Mouse (Mus musculus): ENCODE data around the gene Mzf1.

DNA sequence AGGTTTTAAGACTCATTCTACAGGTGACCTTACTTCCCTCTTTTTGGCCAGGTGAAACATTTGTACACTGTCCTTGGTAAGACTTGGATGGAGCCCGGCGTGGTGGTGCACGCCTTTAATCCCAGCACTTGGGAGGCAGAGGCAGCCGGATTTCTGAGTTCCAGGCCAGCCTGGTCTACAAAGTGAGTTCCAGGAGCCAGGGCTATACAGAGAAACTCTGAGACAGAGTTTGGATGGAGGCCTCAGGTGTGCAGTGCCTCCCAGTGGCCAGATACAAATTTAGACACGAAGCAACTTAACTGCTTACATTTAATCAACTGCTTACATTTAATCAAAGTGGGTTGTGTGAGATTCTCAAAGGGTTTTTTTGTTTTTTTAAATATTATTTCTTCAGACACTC, 23.5 kb downstream of the Mzf1 start:
- TF ChIP-seq POLR2A (IDR thresholded peaks at IDR 0.05; ENCODE audit: low read depth, low read length) (no peak), CTCF (conservative IDR thresholded peaks at IDR 0.05 in 1 of 2, IDR thresholded peaks at IDR 0.05 in 1 of 2; ENCODE audit: low read depth in 2 of 2, low read length in 2 of 2) (peak in 1 of 2 experiments; percentile 58; a peak in 2 of 4 replicates), ZC3H11A (IDR thresholded peaks at IDR 0.05; ENCODE audit: low read depth, low read length) (no peak), SMC3 (IDR thresholded peaks at IDR 0.05; ENCODE audit: low read depth, low read length) (peak; percentile 17; the same call in 1 of the 2 replicates), UBTF (IDR thresholded peaks at IDR 0.05; ENCODE audit: low read depth, low read length) (no peak), EP300 (IDR thresholded peaks at IDR 0.05; ENCODE audit: low read length) (no peak)

Data from CH12.LX (cell line).